Comparison of ENCODE assay signal across 9 mouse cellular contexts in genomic region chr2:76929718-76930117, GRCm38 (mm10). TPM values are rescaled to one million over a fixed set of nuclear protein-coding genes. Genes with fewer than 3 reads are reported as not detected.
DNase-seq lines count a peak whose midpoint lies in the region; ATAC-seq and TF ChIP-seq lines count a peak whose summit lies in the region.
"Had no signal": no experiment of that assay in that cellular context is flagged by ENCODE, and none has a peak within 500 bp of the region (broad histone marks: within the 10 kb centered on the region; RNA-seq: fewer than 3 reads in every experiment).

No protein-coding gene starts in this region.

- no peak for TF ChIP-seq POLR2A in heart, adult 2 months (IDR thresholded peaks at IDR 0.05; ENCODE audit: insufficient read depth, low read depth, low read length)

- no peak overlapping the region; the same call in 1 of the 2 replicates for H3K27ac ChIP-seq in heart, adult 2 months
- H3K27ac ChIP-seq: limb, embryonic 15.5 days had no signal

- H3K4me1 ChIP-seq in heart, adult 2 months (ENCODE audit: control insufficient read depth, insufficient read depth, low read length) = peaks cover 3% of the 10 kb centered on the region
- H3K4me1 ChIP-seq: limb, embryonic 15.5 days had no signal

- H3K27me3 ChIP-seq in heart, adult 2 months (ENCODE audit: control insufficient read depth, insufficient read depth, low read length) = no peaks in the 10 kb centered on the region
- peaks cover 62% of the 10 kb centered on the region for H3K27me3 ChIP-seq in Patski
- H3K27me3 ChIP-seq: limb, embryonic 15.5 days had no signal

- TF ChIP-seq EP300 in heart, adult 2 months (IDR thresholded peaks at IDR 0.05; ENCODE audit: insufficient read depth, low read depth, low read length) = no peak

- CTCF ChIA-PET in Patski (lab: Charles Lee) = interaction anchor here (1.0 to 5.3 kb wide), 2 partner anchors 40 to 43 kb away, joined by 3 to 32 read pairs; no protein-coding TSS in a partner anchor

- peak; percentile 91 for TF ChIP-seq CTCF in heart, adult 2 months (IDR thresholded peaks at IDR 0.05)
- peak; percentile 86 for TF ChIP-seq CTCF in Patski (IDR thresholded peaks at IDR 0.05)

- peak in 1 of 2 experiments; percentile 39 for DNase-seq in heart, adult 2 months
- no peak for DNase-seq in heart, postnatal 25 days (ENCODE audit: low spot score)
- peak; percentile 27 for DNase-seq in Patski (ENCODE audit: low read depth, low spot score)
- peak; percentile 50 to 72 for DNase-seq in cerebellum, postnatal 4 days (ENCODE audit: low spot score in 2 of 2)
- DNase-seq in heart, postnatal 14 days = peak; percentile 51 to 75
- DNase-seq in layer of hippocampus, postnatal 10 days (ENCODE audit: low spot score in 2 of 2) = peak; percentile 66 to 79
- DNase-seq in thymus, postnatal 25 days = peak; percentile 20

- peaks cover 2% of the 10 kb centered on the region; the same call in 1 of the 2 replicates for H3K79me2 ChIP-seq in heart, adult 2 months (replicated peaks; ENCODE audit: control insufficient read depth, insufficient read depth, low read length)

- 0% methylated on average over 2 of the region's 2 CpGs for WGBS in heart, adult 2 months

- no peak overlapping the region for H3K4me3 ChIP-seq in heart, adult 2 months
- H3K4me3 ChIP-seq: limb, embryonic 15.5 days had no signal

- intact Hi-C loops in heart, adult 2 months (cut with DNase I) = loop anchor here (1.0 kb wide), 1 partner anchor 40 kb away; no protein-coding TSS in a partner anchor
- intact Hi-C loops in heart, postnatal 25 days (cut with DNase I) = no loop called here
- intact Hi-C loops in heart, postnatal 14 days (cut with DNase I) = loop anchor here (1.0 kb wide), 1 partner anchor 40 kb away; no protein-coding TSS in a partner anchor

- no peak overlapping the region for H3K9ac ChIP-seq in heart, adult 2 months (ENCODE audit: low read depth, low read length)
- H3K9ac ChIP-seq: limb, embryonic 15.5 days had no signal

- in situ Hi-C loops in Patski (cut with MboI; ENCODE audit: low pct_unique_long_range_greater_than_20kb) = loop anchor here (5.0 kb wide), 1 partner anchor 38 kb away; no protein-coding TSS in a partner anchor

- ATAC-seq in Patski = no peak
- ATAC-seq in megakaryocyte-erythroid progenitor cell, adult 5-6 weeks (replicated peaks; ENCODE audit: low FRiP score, low TSS enrichment, poor library complexity, severe bottlenecking) = peak; percentile 67; the same call in 1 of the 2 replicates

- POLR2A ChIA-PET in Patski (lab: Charles Lee) = no interaction called here

- H3K36me3 ChIP-seq in heart, adult 2 months (ENCODE audit: control insufficient read depth, insufficient read depth, low read length) = peaks cover 55% of the 10 kb centered on the region
- H3K36me3 ChIP-seq: limb, embryonic 15.5 days had no signal

RNA-seq across cellular contexts. Expression of gene Ttn, which starts 52.6 kb away (rescaled TPM):
- 1,000 to 10,000 TPM; 2,567 to 3,090 TPM for total RNA-seq in heart, adult 2 months (2021)
- 88.4 and 181 TPM in 2 replicates for polyA plus RNA-seq in heart, adult 2 months (2012; rRNA removed)
- total RNA-seq in heart, postnatal 25 days (2021) = 1,000 to 10,000 TPM; 2,867 to 3,123 TPM
- under 0.01 TPM for polyA plus RNA-seq in Patski (2021)
- 1,000 to 10,000 TPM; 2,535 to 2,618 TPM for total RNA-seq in heart, postnatal 14 days (2021)
- total RNA-seq in layer of hippocampus, postnatal 10 days (2021) = 1 to 10 TPM; 3.4 to 6.6 TPM
- 0.02 TPM in 1 of 2 replicates, not detected in the other for total RNA-seq in megakaryocyte-erythroid progenitor cell, adult 5-6 weeks (2014; fragmentation: Nextera tagmentation)
- total RNA-seq in megakaryocyte-erythroid progenitor cell, adult 5-6 weeks (2017) = under 0.01 and 0.09 TPM in 2 replicates

Comparison
In these comparisons a context has a peak if more than half of its experiments do, and no peak if none do; other contexts are left out.
1. RNA of gene Ttn, which starts 52.6 kb away (total RNA-seq): 2,867 to 3,123 TPM in heart, postnatal 25 days, 2,567 to 3,090 TPM in heart, adult 2 months and 2,535 to 2,618 TPM in heart, postnatal 14 days; 3.4 to 6.6 TPM in layer of hippocampus, postnatal 10 days and under 0.01 to 0.09 TPM in megakaryocyte-erythroid progenitor cell, adult 5-6 weeks; every median in the first group is over 100 times any median in the second.